Mouse (Mus musculus) bone marrow, adult 2 months (tissue): ENCODE results near the gene Sertad2.

ENCODE experiments used
- CTCF ChIP-seq: fragments of 200-500 bp; IDR thresholded peaks from 2 replicates; pipeline ENCODE4 v1.5.1; 2011; ENCODE audit warnings: low read length, control low read depth; ENCODE audit not compliant: control insufficient read depth, insufficient read depth
- POLR2A ChIP-seq: fragments of 200-500 bp; IDR thresholded peaks from 2 replicates; pipeline ENCODE4 v1.6.1; 2011; ENCODE audit warnings: low read depth, mild to moderate bottlenecking, control low read depth, low read length, borderline replicate concordance; ENCODE audit not compliant: control insufficient read depth

- TF ChIP-seq CTCF, result no peak
- no peak for TF ChIP-seq POLR2A
Observed at GRCm38 (mm10) chr11:20594229-20595201, 51.5 kb downstream of the Sertad2 start.
